Mouse (Mus musculus): ENCODE measurements around the gene Duox1.

Duox1 gene

DNA sequence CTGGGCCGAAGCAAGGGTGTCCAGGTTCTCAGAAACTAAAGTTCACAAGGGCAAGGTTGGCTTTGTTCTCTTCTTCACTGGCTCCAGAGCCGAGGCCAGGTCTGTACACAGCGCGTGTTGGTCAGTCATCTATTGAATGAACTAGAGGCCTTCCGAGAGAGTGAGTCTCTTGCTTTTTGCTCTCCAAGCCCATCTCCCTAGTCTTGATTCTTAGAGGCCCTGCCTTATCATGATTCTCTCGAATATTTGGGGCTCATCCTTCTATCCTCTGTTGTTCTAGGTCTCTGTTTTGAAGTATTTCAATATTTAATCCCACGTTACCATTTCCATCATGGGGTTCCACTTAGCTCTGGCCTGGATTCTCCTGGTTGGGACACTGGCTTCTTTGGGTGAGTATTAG lies at the start of gene Duox1:
Gene Duox1, plus strand, starts transcription at position 301 of the 400 bp plus-strand sequence.
- no peak for TF ChIP-seq GATA4 (IDR thresholded peaks at IDR 0.05; ENCODE audit: insufficient replicate concordance, low read length)

DNA sequence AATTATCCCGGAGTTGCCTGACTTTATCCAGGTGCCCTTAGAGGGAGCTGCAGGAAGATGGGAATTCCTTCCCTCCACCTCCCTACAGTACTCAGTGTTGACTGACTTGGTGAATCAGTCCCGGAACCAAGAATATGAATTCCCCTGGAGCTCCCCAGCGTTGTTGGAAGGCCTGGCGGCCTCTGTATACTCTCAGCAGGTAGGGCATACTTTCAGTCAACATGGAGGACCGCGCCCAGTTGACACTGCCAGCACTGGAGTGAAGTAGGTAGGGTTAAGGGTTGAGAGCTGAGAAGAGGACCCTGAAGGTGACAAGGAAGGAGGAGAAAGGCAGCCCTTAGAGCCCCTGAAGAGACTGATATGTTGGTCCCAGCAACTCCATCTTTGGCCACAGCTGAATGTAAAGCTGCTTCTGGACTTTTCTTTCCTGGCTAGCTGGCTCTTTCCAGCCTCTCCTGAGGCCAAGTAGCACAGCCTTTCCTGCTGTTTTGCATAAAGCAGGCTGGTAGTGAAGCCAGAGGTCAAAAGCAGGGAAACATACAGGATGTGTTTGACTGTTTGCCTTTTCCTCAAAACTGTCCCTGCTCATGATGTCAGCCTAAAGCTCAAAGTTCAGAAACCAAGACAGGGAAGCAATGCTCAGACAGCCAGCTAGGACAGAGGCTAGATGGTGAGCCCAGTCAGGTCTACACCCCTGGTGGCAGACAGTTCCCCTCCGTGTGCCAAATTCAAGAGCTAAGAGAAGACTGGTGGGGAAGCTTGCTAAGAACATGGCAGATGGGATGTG lies 48.9 kb upstream of the Duox1 start:
- TF ChIP-seq GATA4 (IDR thresholded peaks at IDR 0.05; ENCODE audit: insufficient replicate concordance, low read length): no peak

DNA sequence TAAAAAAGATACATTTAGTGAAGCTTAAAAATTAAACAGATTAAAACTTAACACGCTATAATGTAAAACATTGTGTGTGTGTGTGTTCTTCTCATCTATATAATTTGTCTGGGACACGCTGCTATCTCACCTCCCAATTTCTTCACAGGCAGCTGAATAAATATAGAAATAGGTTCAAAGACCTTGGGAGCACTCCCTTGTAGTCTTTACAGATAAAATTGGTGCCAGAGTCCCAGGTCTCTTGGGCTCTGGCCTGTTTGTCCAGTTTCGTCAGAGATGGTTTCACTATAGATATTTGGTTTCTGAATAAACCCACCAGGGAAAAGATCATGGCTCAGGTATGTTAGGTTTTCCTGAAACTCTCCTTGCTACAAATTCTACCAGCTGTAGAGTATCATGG lies 36.7 kb upstream of the Duox1 start:
- TF ChIP-seq GATA4 (IDR thresholded peaks at IDR 0.05; ENCODE audit: insufficient replicate concordance, low read length): no peak

DNA sequence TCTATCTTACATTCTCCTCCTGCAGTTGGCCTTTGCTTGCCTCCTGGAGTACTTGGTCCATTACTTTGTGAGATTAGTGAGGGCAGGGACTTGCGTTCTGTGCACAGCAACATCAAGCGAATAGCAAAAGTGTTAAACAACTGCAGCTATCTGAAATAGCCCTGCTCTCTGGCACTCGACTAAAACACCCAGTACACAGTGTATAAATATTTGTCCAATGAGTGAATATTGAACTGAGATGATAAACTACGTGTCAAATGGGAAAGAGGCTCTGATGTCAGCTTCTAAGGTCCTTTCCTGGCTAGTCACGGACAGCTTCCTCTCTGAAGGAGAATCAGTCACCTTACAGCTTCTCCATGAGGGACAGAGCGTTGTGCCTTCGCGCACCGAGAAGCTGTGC lies 31.4 kb upstream of the Duox1 start:
- no peak for TF ChIP-seq GATA4 (IDR thresholded peaks at IDR 0.05; ENCODE audit: insufficient replicate concordance, low read length)

DNA sequence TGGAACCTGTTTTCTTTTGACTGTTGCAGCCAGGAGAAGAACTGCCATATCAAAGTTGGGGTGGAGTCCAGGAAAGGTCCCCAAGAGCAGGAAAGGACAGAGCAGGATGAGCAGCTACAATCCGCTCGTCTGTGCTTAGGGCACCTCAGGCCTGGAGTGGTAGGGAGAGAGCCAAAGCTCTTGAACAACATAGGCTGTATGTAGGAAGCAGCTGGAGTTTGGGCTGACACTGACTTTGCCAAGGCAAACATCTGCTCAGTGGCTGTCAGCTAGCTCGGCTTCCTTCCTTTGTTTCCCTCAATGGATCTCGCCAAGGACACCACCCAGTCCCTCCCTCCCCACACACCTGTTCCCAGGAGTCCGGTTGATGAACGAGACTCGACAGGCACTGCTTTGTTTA lies 29.3 kb upstream of the Duox1 start:
- no peak for TF ChIP-seq GATA4 (IDR thresholded peaks at IDR 0.05; ENCODE audit: insufficient replicate concordance, low read length)

DNA sequence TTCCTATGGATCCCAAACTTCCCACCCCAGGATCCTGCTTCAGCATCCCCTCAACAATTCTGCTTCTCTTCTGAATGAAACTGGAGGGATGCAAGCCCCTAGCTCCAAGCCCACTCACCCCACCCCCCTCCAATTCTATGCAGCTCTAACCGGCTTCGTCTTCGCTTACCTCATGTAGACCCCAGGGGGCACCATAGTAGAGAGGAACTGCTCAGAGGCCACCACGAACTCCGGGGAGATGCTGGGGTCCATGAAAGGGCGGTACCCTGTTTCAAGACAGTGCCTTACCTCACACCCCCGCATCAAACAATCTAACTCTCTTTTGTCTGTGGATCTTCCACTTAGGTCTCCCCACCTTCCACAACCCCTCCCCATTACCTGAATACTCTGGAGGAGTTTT lies 20.6 kb upstream of the Duox1 start:
- no peak for TF ChIP-seq GATA4 (IDR thresholded peaks at IDR 0.05; ENCODE audit: insufficient replicate concordance, low read length)

DNA sequence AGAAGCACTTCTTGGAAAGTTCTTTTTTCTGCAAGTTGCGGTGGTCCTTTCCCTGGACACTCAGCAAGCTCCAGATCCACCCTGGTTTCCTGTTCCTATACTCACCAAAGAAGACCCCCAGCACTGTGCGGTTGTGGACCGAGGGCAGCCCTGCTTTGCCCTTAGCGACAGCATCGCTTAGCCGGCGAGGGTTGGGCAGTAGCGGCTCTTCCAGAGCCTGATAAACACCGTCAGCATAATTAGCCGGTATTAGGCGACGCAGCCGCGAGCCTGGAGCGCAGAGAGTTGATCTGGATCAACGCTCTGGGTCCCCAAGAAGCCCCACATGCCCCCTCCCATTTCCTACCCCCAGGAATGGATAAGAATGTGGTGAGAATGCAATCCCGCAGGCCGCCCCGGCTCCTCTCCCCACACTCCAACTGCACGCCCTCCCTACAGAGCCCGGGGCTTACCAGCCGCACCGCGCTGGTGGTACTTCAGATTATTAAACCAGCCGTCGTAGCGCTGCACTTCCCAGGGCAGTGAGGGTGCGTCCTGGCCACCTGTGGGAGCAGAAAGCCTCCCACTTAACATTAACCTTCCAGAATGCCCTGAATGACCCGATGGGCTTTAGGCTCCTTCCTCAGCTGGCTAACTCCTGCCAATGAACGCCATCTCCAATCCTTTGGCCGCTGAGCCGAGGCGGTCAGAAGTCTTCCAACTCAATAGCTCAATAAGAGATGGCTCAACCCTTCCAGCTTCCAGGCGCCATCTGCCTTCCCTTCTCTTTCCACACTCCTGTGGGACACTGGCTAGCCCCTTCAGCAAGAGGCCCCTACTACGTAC lies 18.0 kb upstream of the Duox1 start:
- TF ChIP-seq GATA4 (IDR thresholded peaks at IDR 0.05; ENCODE audit: insufficient replicate concordance, low read length): no peak

DNA sequence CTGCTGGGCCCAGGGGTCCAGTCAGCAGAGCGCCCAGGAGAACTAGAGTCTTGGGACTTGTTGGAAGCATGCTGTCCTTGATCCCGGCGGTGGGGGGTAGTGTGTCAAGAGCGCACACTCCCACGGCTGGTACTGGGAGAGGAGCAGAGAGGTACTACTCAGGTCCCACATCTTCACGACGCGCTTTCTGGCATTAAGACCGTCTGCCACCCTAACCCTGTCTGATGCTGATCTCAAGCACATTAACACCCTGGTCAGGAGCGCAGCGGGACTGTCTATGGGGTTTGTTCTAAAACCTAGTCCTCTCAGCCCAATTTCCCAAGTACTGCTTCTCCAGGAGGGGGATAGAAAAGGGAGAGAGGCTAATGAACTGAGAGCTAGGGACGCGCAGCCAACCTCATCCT lies 17.4 kb upstream of the Duox1 start, which contains the start of gene Duox2:
Gene Duox2, minus strand, starts transcription at position 354 of the 404 bp plus-strand sequence.
- TF ChIP-seq GATA4 (IDR thresholded peaks at IDR 0.05; ENCODE audit: insufficient replicate concordance, low read length): no peak

DNA sequence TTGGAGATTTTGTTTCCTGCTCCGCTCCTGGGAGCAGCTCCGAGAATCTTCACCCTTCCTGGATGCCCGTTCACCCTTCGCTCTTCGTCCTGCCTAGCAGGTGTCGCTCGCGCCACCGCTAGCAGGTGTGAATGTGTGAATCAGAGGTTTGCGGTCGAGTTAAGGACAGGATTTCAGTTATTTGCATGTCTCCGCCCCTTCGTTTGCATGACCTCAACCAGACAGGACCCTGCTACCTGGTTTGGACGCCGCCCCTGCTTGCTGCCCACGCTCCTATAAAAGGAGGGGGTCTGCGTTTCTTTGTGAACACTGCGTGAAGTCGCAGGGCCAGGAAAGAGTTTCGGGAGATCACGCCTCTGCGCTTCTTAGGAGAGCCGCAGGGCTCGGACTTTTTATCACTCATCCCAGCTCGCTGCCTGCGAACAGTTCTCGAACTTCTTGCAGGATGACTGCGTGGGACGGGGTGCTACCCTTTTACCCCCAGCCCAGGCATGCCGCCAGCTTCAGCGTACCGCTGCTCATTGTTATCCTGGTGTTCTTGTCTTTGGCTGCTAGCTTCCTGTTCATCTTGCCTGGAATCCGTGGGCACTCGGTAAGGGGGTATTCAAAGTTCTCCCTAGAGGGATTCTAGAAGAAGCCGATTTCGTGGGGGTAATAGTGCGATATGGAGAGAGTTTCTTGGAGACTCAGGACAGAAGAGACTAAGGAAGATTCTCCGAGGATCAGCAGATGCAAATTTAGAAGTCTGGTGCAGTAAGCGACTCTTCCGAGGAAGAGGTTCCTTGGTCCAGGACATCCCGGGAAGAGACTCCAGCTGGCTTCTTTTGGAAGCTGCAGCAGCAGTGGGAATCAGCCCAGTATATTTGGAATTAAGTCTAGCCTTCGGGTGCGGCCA lies 16.6 kb upstream of the Duox1 start, which contains the start of gene Duoxa2:
Gene Duoxa2, plus strand, starts transcription at position 305 of the 895 bp plus-strand sequence.
- TF ChIP-seq GATA4 (IDR thresholded peaks at IDR 0.05; ENCODE audit: insufficient replicate concordance, low read length): no peak

DNA sequence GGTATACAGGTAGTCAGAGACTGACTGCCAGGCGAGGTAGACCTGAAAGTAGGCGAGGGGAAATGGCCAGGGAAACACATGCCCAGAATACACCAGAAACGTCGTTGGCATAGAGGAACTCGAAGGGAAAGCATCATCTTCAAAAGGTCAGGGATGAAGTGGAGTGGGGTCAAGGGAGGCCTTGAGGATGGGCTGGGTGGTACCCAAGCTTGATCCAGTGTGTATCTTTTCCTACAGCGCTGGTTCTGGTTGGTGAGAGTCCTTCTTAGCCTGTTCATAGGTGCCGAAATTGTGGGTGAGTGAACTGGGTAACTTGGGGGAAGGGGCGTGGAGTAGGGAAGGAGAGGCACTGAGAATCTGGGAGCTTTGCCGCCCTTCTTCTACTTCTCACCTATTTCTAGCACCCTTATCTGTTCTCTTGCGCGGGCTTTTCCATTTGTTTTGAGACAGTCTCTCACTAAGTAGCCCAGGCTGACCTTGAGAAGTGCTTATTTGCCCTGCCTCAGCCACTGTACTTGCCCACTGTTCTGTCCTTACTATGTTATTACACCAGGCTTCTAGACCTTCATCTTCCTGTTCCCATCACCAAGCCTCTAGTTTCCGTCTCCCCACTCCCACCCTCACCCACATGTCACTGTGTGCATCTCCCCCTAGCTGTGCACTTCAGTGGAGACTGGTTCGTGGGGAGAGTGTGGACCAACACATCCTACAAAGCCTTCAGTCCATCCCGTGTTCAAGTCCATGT lies 15.4 kb upstream of the Duox1 start:
- TF ChIP-seq GATA4 (IDR thresholded peaks at IDR 0.05; ENCODE audit: insufficient replicate concordance, low read length): no peak

DNA sequence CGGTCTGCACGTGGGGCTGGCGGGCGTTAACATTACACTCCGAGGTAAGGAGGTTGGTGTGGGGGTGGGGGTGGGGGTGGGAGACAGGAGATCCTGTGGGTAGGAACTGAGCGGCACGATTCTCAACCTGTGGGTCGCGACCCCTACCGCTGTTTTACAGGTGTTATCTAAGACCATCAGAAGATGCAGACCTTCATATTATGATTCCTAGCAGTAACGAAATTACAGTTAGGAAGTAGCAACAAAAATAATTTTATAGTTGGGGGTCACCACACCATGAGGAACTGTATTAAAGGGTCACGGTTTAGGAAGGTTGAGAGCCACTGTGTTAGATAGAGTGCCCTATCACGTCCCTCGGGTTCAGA lies 14.8 kb upstream of the Duox1 start:
- TF ChIP-seq GATA4 (IDR thresholded peaks at IDR 0.05; ENCODE audit: insufficient replicate concordance, low read length): no peak

DNA sequence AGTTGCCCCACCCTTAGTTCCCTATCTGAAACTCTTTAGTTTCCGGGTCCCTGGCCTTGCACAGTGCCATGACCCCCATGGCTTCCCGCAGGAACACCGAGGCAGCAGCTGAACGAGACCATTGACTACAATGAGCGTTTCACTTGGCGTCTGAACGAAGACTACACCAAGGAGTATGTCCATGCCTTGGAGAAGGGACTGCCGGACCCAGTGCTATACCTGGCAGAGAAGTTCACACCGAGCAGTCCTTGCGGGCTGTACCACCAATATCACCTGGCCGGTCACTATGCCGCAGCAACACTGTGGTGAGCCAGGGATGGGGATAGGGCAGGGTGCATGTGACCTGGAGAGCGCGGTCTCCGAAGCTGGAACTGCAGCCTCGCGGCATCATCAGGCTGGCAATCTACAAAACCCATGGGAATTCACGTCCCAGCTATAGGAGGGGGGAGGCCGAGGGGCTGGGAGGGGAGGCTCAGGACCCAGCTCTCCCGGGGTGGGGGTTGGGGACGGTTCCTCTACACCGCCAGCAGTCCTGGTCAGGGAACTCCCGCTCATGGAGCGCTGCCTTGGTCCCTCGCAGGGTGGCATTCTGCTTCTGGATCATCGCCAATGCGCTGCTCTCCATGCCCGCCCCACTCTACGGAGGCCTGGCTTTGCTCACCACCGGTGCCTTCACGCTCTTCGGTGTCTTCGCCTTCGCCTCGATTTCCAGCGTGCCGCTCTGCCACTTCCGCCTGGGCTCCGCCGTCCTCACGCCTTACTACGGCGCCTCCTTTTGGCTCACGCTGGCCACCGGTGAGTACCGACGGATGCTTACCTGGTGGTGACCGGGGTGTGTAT lies 14.2 kb upstream of the Duox1 start:
- no peak for TF ChIP-seq GATA4 (IDR thresholded peaks at IDR 0.05; ENCODE audit: insufficient replicate concordance, low read length)

DNA sequence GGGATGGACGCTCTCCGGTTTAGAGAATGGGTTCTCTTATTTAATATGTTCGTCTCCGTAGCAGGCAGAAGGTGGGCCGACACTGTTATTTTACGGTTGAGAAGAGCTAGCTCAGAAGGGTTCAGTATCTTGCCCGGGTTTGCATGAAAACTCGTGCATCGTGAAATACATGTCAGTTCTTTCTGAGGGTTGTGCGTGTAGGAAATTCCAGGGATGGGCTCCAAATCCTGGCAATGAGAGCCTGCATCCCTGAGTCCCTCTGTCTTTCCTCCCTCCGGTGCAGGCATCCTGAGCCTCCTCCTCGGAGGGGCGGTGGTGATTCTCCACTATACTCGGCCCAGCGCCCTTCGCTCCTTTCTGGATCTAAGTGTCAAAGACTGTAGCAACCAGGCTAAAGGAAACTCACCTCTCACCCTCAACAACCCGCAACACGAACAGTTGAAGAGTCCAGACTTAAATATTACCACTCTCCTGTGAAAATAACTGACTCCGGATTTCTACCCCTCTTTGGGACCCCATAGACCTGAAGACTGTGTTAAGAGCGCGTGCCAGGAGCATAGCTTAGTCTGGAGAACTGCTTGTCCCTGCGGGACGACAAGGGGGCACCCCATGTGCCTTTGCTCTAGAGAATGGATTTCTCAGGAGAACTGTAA lies 13.4 kb upstream of the Duox1 start:
- no peak for TF ChIP-seq GATA4 (IDR thresholded peaks at IDR 0.05; ENCODE audit: insufficient replicate concordance, low read length)

Measured in liver, adult (tissue).